Mouse (Mus musculus) NIH3T3 (cell line): ENCODE results near the gene Olfr1348.
"Not testable (repeated sequence)": the region's sequence is repeated elsewhere in the genome, so short reads cannot be mapped to it uniquely, and the experiment has no call there.

Source experiments
- DNase-seq: peaks from one replicate; pipeline ENCODE4 v3.0.0-alpha.2; 2012; ENCODE audit warnings: low read depth

The Olfr1348 gene

GRCm38 (mm10) chr7:6508648-6509047 lies at the start of gene Olfr1348:
Gene Olfr1348 (minus strand): TSS chr7:6508748.
- DNase-seq = no peak

GRCm38 (mm10) chr7:6526141-6526540 lies 17.6 kb upstream of the Olfr1348 start:
- DNase-seq = peak; percentile 38

- peak; percentile 6 for DNase-seq
Measured at GRCm38 (mm10) chr7:6525001-6525400, 16.5 kb upstream of the Olfr1348 start.

DNA sequence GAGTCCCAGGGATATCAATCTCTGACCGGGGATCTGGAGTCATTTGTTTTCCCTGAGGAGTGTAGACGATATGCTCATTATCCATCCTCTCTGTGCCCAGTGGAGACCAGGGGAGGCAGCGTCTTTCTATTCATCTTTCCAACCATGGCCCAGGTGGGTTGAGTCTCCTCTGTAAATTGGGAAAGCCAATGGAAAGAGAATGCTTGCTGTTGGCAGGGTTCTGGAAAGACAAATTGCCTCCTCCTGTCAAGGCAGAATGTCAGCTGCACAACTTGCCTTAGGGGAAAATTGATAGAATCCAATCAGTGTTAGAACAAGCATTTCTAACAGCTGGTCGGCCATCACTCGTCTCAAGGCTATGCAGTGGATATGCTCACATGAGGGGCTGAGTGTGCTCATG lies 14.3 kb upstream of the Olfr1348 start, which contains the start of gene Olfr1349:
TSS of gene Olfr1349 (minus strand) at position 101 of the 400 bp plus-strand sequence.
- DNase-seq = no peak

- no peak for DNase-seq
Measured at GRCm38 (mm10) chr7:6521666-6522065, 13.1 kb upstream of the Olfr1348 start.

DNA sequence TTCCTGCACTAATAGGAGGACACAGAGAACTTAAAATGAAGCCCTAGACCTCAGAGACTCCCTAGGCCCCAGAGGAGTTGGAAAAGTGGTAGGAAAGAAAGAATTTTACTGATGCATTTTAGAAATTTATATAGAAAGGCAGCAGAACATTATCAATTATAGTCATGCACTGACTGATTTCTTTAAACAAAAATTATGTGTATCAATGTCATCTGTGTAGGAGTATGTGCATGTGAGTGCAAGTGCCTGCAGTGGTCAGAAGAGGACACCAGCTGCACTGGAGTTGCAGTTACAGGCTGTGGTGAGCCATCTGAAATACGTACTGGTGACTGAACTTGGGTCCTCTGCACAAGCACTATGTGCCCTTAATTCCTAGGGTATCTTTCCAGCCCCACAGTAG lies 8.9 kb downstream of the Olfr1348 start, which contains the start of gene Olfr1347:
TSS of gene Olfr1347 (minus strand) at position 101 of the 400 bp plus-strand sequence.
- no peak for DNase-seq

DNA sequence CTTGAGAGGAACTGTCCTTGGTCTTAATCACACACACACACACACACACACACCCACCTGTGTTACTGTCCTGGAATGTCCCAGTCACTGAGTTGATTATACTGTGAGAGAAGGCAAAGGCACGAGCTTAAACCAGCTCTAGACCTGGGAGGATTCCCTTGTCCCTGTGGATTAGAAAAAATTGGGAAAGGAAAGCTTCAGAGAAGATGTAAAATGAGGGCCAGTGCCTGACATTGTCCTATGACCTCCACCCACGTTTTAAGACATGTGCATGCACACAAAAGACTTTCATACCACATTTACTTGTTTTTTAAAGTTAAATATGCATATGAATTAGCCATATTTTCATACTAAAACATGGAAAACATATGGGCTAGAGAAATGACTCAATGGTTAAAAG lies 21.7 kb downstream of the Olfr1348 start, which contains the start of gene Olfr5:
TSS of gene Olfr5 (minus strand) at position 101 of the 400 bp plus-strand sequence.
- no peak for DNase-seq

- DNase-seq = not testable (repeated sequence)
Measured at GRCm38 (mm10) chr7:6477633-6478032, 30.9 kb downstream of the Olfr1348 start.

DNA sequence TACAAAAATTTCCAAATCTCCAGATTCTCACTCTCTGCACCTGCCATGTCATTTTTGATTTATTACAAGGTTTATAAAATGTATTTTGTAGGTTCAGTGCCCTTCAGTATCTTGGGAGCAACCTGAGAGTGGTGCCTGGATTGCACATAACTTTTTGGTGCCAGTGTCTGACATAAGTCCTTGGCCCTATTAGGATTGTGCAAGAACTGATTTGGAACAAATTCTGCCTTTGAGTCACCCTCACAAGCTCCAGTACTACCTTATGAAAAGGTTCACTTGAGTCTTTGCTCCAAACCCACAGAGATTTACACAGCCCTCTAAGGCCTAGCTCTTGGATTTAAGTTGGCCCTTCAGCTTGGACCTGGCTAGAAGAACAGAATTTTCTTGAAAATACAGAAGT lies 41.6 kb downstream of the Olfr1348 start, which contains the start of gene Olfr1346:
TSS of gene Olfr1346 (plus strand) at position 151 of the 400 bp plus-strand sequence.
- no peak for DNase-seq

GRCm38 (mm10) chr7:6456399-6456798 lies 52.1 kb downstream of the Olfr1348 start:
- peak; percentile 22 for DNase-seq

DNA sequence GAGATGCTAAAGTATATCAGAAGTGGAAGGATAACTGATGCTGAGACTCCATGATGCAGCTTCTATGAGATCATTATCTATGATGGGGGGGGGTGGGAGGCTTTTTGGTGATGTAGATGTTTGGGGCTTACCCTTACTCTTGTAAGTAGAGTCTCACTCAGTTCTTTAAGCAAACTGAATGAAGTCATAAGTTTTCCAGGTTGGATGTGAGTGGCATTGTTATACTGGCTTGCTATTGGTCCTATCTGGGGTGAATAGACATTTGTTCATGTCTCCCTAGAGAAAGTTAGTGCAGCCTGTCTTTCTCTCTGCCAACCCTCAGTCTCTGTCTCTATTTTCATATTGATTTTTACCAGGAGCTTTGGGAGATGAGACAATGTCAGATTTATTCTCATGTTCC lies 52.7 kb downstream of the Olfr1348 start, which contains the start of gene Olfr1336:
TSS of gene Olfr1336 (plus strand) at position 301 of the 400 bp plus-strand sequence.
- no peak for DNase-seq
